Mouse (Mus musculus) small intestine, adult 2 months (tissue): ENCODE data around the gene Glb1. TPM values are rescaled to one million over a fixed set of nuclear protein-coding genes. Genes with fewer than 3 reads are reported as not detected.
"Not testable (repeated sequence)": the region's sequence is repeated elsewhere in the genome, so short reads cannot be mapped to it uniquely, and the experiment has no call there.

Source experiments
- H3K27ac ChIP-seq: fragments of 200-500 bp; 2 replicates; pipeline ENCODE4 v1.5.1; 2012; ENCODE audit warnings: low read depth, low read length, control low read depth, inconsistent platforms; ENCODE audit not compliant: insufficient read depth
- H3K27me3 ChIP-seq: fragments of 200-500 bp; 2 replicates; pipeline ENCODE4 v1.6.1; 2012; ENCODE audit warnings: mild to moderate bottlenecking, moderate library complexity, low read length, inconsistent platforms; ENCODE audit not compliant: control insufficient read depth, insufficient read depth
- H3K36me3 ChIP-seq: fragments of 200-500 bp; 2 replicates; pipeline ENCODE4 v1.6.1; 2012; ENCODE audit warnings: mild to moderate bottlenecking, low read length, control low read depth, inconsistent platforms; ENCODE audit not compliant: control insufficient read depth, insufficient read depth
- H3K4me1 ChIP-seq: fragments of 200-500 bp; 2 replicates; pipeline ENCODE4 v1.6.1; 2012; ENCODE audit warnings: low read length, inconsistent platforms, mixed read lengths; ENCODE audit not compliant: control insufficient read depth, insufficient read depth, insufficient read length
- H3K4me3 ChIP-seq: fragments of 200-500 bp; 2 replicates; pipeline ENCODE4 v1.5.1; 2012; ENCODE audit warnings: low read depth, mild to moderate bottlenecking, control low read depth, inconsistent platforms, low read length, moderate library complexity
- CTCF ChIP-seq: fragments of 200-500 bp; IDR thresholded peaks from 2 replicates; pipeline ENCODE4 v1.5.1; 2012; ENCODE audit warnings: low read depth, mild to moderate bottlenecking, control low read depth, inconsistent platforms, low read length, moderate library complexity, mixed read lengths; ENCODE audit not compliant: insufficient replicate concordance, insufficient read length; ENCODE audit errors: extremely low read depth
- POLR2A ChIP-seq: fragments of 200-500 bp; IDR thresholded peaks from 2 replicates; pipeline ENCODE4 v1.6.1; 2012; ENCODE audit warnings: low read depth, mild to moderate bottlenecking, control low read depth, inconsistent platforms, low read length, moderate library complexity
- WGBS: fragments of 180-500 bp; shearing (Covaris S2); methylation state at CpG from one replicate; pipeline ENCODE4 v1.1.7; 2018; 5-methylcytosine and 5-hydroxymethylcytosine counted together
- polyA plus RNA-seq: library from polyadenylated mRNA; depleted of rRNA; stranded (reverse); fragments of >200 nt; gene quantifications from 2 replicates; pipeline ENCODE4 v1.2.3, GENCODE M21; 2012

Gene Glb1
- polyA plus RNA-seq, 1 experiment, result 25.4 TPM

- no peak for TF ChIP-seq CTCF
- TF ChIP-seq POLR2A, result no peak
- H3K27ac ChIP-seq, result no peak overlapping the region
- 80% methylated on average over 9 of the region's 9 CpGs for WGBS
Observed at GRCm38 (mm10) chr9:114507421-114507820, 106.5 kb downstream of the Glb1 start.

DNA sequence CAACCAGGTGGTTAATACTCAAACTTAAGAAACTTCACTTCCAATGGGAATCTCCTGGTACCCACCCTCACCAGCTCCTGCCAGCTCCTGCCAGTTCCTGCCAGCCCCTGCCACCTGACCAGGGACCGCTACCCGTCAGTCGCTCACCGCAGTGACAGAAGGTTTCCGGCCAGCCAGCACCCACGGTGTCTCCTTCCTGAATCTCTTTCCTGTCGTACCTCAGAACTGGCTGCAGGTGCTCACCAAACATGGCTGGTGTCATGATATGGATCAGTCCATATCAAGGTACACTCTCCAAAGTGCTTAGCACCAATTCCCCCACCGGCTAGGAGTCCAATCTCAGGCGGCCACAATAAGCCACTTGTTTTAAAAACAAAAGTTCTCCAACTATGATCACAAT, 108.9 kb downstream of the Glb1 start:
- H3K4me1 ChIP-seq, result no peaks in the 10 kb centered on the region
- H3K27ac ChIP-seq, result no peak overlapping the region
- no peak overlapping the region for H3K4me3 ChIP-seq
- no peaks in the 10 kb centered on the region for H3K36me3 ChIP-seq
- no peaks in the 10 kb centered on the region for H3K27me3 ChIP-seq
- 84% methylated on average over 9 of the region's 9 CpGs for WGBS
- TF ChIP-seq CTCF (no peak), POLR2A (no peak)

More at GRCm38 (mm10) chr9:114507421-114507820, 106.5 kb downstream of the Glb1 start:
- no peaks in the 10 kb centered on the region for H3K27me3 ChIP-seq
- H3K36me3 ChIP-seq, result no peaks in the 10 kb centered on the region
- peaks cover 2% of the 10 kb centered on the region; the same call in 1 of the 2 replicates for H3K4me1 ChIP-seq
- no peak overlapping the region for H3K4me3 ChIP-seq

- Histone ChIP-seq H3K4me3 (no peak overlapping the region), H3K27me3 (no peaks in the 10 kb centered on the region), H3K4me1 (no peaks in the 10 kb centered on the region), H3K36me3 (no peaks in the 10 kb centered on the region), H3K27ac (no peak overlapping the region)
- TF ChIP-seq CTCF, result no peak
- TF ChIP-seq POLR2A, result no peak
- 98% methylated on average over 21 of the region's 21 CpGs for WGBS
Observed at GRCm38 (mm10) chr9:114512831-114513230, 112.0 kb downstream of the Glb1 start.

- Histone ChIP-seq H3K36me3 (no peaks in the 10 kb centered on the region), H3K27me3 (no peaks in the 10 kb centered on the region), H3K4me1 (peaks cover 2% of the 10 kb centered on the region; the same call in 1 of the 2 replicates), H3K4me3 (no peak within 1 kb of the TSS), H3K27ac (no peak within 1 kb of the TSS)
- WGBS, result 58% methylated on average over 11 of the region's 11 CpGs
- TF ChIP-seq POLR2A, result no peak
Observed at GRCm38 (mm10) chr9:114515364-114515763, 114.5 kb downstream of the Glb1 start, which contains the start of gene C130032M10Rik. Gene C130032M10Rik (plus strand): TSS chr9:114515697.

DNA sequence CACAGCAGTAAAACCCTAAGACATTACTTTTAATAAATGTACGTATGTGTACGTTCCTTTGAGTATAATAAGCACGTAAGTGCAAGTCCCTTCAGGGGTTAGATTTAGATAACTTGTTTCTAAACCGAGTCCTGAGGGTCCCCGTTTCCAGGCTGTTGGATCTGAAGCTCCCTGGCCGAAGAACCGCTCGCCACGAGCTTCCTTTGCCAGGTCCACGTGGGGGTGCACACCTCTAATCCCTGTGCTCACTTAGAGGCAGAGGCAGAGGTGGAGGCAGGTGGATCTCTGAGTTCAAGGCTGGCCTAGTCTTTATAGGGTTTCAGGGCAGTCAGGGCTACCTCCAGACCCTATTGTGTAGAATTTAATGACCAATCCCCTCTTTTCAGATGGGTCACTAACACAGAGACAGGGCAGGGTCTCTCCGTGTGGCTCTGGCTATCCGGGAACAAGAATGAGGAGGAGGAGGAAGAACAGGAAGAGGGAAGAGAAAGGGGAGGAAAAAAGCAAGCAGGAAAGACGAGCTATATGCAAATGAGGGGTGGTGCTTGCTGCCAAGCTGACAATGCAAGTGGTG, 117.1 kb downstream of the Glb1 start:
- no peak overlapping the region for H3K27ac ChIP-seq
- no peak overlapping the region for H3K4me3 ChIP-seq
- no peaks in the 10 kb centered on the region for H3K36me3 ChIP-seq
- no peak for TF ChIP-seq CTCF
- TF ChIP-seq POLR2A, result no peak
- 71% methylated on average over 13 of the region's 13 CpGs for WGBS
- H3K27me3 ChIP-seq, result no peaks in the 10 kb centered on the region
- peaks cover 2% of the 10 kb centered on the region; the same call in 1 of the 2 replicates for H3K4me1 ChIP-seq

DNA sequence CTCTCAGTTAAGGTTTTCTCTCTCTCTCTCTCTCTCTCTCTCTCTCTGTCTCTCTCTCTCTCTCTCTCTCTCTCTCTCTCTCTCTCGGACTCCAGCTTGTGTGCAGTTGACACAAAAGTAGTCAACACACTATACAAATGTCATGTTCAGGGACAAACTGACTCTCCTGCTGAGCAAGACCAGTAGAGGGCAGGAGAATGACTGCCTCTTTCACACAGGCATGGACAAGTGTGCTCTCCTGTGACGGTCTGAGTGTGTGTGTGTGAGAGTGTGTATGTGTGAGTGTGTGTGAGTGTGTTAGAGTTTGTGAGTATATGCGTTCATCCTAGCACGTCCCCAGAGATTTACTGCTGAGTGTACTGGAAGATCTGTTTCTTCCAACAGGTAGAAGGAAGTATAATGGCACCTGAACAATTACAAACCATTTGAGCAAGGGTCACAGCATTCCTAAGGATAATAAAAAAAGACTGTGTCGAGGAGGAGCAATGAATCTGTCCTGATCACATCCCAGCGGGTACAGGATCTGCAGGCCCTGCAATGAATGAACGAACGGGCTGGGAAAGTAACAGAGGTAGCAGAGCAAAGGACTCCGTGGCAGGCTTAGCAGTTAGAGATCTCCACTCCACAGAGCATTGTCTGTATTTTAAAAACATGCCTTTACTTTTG, 118.1 kb downstream of the Glb1 start:
- no peak overlapping the region for H3K27ac ChIP-seq

GRCm38 (mm10) chr9:114520529-114520928, 119.7 kb downstream of the Glb1 start:
- H3K4me1 ChIP-seq, H3K36me3 ChIP-seq, H3K27ac ChIP-seq, H3K27me3 ChIP-seq, H3K4me3 ChIP-seq: not testable (repeated sequence)
- 77% methylated on average over 4 of the region's 4 CpGs for WGBS

More for the DNA sequence above, 118.1 kb downstream of the Glb1 start:
- Histone ChIP-seq H3K4me1 (peaks cover 2% of the 10 kb centered on the region; the same call in 1 of the 2 replicates), H3K27me3 (no peaks in the 10 kb centered on the region), H3K4me3 (no peak overlapping the region), H3K36me3 (no peaks in the 10 kb centered on the region)
- WGBS, result 24% methylated on average over 9 of the region's 9 CpGs
- TF ChIP-seq POLR2A (no peak), CTCF (no peak)

DNA sequence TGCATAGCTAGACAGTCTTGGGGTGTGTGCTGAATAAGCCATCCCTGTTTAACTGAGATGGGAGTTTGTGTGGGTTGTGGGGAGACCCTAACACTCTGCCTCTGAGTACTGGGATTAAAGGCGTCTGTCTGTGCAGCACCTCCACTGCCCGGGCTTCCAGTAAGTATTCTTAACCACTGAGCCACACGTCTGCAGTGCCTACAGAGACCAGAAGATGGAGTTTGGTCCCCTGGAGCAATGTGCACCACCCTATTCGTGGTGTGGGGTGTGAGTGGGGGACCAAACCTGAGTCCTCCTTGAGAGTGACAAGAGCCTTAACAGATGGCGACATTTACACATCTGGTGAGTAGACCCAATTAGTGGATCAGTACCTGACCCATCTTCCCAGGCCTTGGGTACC, 121.2 kb downstream of the Glb1 start:
- H3K4me3 ChIP-seq, result no peak overlapping the region
- 61% methylated on average over 5 of the region's 5 CpGs for WGBS
- H3K36me3 ChIP-seq, result no peaks in the 10 kb centered on the region
- H3K27me3 ChIP-seq, result no peaks in the 10 kb centered on the region
- H3K27ac ChIP-seq, result no peak overlapping the region
- H3K4me1 ChIP-seq, result peaks cover 5% of the 10 kb centered on the region; the same call in 1 of the 2 replicates
- TF ChIP-seq POLR2A (no peak), CTCF (no peak)
